Mouse (Mus musculus) lung, embryonic 14.5 days (tissue): ENCODE measurements around the gene Wap. TPM values are rescaled to one million over a fixed set of nuclear protein-coding genes. Genes with fewer than 3 reads are reported as not detected.

ENCODE experiments used
- ATAC-seq: fragments of 200-750 bp; cut with Nextera tagmentation; 2 replicates; pipeline ENCODE4 v1.8.0; 2017; ENCODE audit warnings: mild to moderate bottlenecking, moderate TSS enrichment, moderate library complexity; ENCODE audit not compliant: insufficient read depth
- DNase-seq: peaks from one replicate; pipeline ENCODE4 v3.0.0-alpha.2; 2015
- H3K27ac ChIP-seq: fragments of 300-500 bp; sonication (generic); 2 replicates; pipeline ENCODE4 v1.5.1; 2014; ENCODE audit warnings: low read depth, mild to moderate bottlenecking, moderate library complexity
- H3K27me3 ChIP-seq: fragments of 300-500 bp; sonication (generic); 2 replicates; pipeline ENCODE4 v1.6.1; 2014; ENCODE audit warnings: low read length, control low read depth; ENCODE audit not compliant: insufficient read depth
- H3K36me3 ChIP-seq: fragments of 300-500 bp; sonication (generic); 2 replicates; pipeline ENCODE4 v1.6.1; 2014; ENCODE audit warnings: control low read depth; ENCODE audit not compliant: insufficient read depth
- H3K4me1 ChIP-seq: fragments of 300-500 bp; sonication (generic); 2 replicates; pipeline ENCODE4 v1.6.1; 2014; ENCODE audit warnings: antibody characterized with exemption, control low read depth; ENCODE audit not compliant: insufficient read depth
- H3K4me2 ChIP-seq: fragments of 300-500 bp; sonication (generic); 2 replicates; pipeline ENCODE4 v1.6.1; 2014; ENCODE audit warnings: mild to moderate bottlenecking
- H3K4me3 ChIP-seq: fragments of 300-500 bp; sonication (generic); 2 replicates; pipeline ENCODE4 v1.5.1; 2014; ENCODE audit warnings: low read depth, low read length
- H3K9ac ChIP-seq: fragments of 300-500 bp; sonication (generic); 2 replicates; pipeline ENCODE4 v1.6.1; 2014
- H3K9me3 ChIP-seq: fragments of 300-500 bp; sonication (generic); 2 replicates; pipeline ENCODE4 v1.6.1; 2016; ENCODE audit warnings: low read depth, low read length, control low read depth
- CTCF ChIP-seq: IDR thresholded peaks from 2 replicates; pipeline ENCODE4 v1.5.1; 2016; ENCODE audit warnings: antibody characterized with exemption, low read depth
- WGBS: fragments of 180-500 bp; shearing (Covaris S2); extraction: QIAGEN DNeasy Blood & Tissue Kit; methylation state at CpG from one replicate; pipeline ENCODE4 v1.1.7; 2014; 5-methylcytosine and 5-hydroxymethylcytosine counted together
- polyA plus RNA-seq: library from polyadenylated mRNA; unstranded; fragments of >200 nt; fragmentation: Nextera tagmentation; extraction: Ambion mirVana; gene quantifications from 2 replicates; pipeline ENCODE4 v1.2.1, GENCODE M21; 2014

The Wap gene
- not detected in 2 replicates for polyA plus RNA-seq

DNA sequence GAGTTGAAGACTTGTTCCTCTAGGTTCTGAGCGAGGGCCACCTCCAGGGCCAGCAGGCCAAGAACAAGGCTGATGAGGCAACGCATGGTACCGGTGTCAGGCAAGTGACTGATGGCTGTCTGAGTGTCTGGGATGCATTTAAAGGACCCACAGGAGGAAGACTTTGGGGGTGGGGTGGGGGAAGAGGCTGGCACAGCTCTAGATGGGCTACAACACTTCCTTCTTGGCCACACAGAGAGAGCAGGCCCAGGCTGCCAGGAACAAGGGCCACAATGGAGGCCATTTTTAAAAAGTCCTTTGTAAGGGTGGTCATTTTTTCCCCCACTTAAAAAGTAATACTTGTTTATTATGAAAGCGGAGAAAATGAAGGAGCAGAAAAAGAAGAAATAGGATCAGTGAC, at the start of gene Wap:
Wap (minus strand) TSS at position 101 of the 400 bp plus-strand sequence.
- H3K9me3 ChIP-seq = no peaks in the 10 kb centered on the region
- no peaks in the 10 kb centered on the region for H3K36me3 ChIP-seq
- no peak within 1 kb of the TSS for H3K9ac ChIP-seq
- ATAC-seq (no peak), DNase-seq (no peak)
- H3K27me3 ChIP-seq = no peaks in the 10 kb centered on the region
- no peak within 1 kb of the TSS for H3K4me2 ChIP-seq
- TF ChIP-seq CTCF = no peak
- no peak within 1 kb of the TSS for H3K4me3 ChIP-seq
- 89% methylated on average over 4 of the region's 4 CpGs for WGBS
- no peaks in the 10 kb centered on the region for H3K4me1 ChIP-seq
- H3K27ac ChIP-seq = no peak within 1 kb of the TSS

DNA sequence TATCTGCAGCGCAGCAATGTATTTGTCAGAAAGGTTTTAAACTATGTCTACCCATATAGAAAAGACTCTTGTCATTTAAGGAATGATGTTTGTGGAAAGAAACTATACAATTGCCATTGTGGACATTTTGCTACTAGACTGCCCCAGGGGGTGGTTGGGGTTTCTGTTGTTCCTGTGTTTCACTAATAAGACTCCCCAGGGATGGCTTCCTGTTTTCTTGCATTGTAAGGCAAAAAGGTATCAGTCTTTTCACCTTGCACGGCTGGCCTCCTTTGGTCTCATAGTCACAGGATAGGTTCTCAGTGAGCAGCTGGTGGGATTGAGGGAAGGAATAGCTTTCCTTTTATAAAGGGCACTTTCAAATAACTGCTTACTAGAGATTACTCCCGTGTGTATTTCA, 46.3 kb upstream of the Wap start:
- no peaks in the 10 kb centered on the region for H3K27me3 ChIP-seq
- no peak overlapping the region for H3K4me2 ChIP-seq
- ATAC-seq (no peak), DNase-seq (no peak)
- H3K4me3 ChIP-seq = no peak overlapping the region
- WGBS = 64% methylated on average over 3 of the region's 3 CpGs
- H3K9me3 ChIP-seq = no peaks in the 10 kb centered on the region
- H3K9ac ChIP-seq = no peak overlapping the region
- no peaks in the 10 kb centered on the region for H3K4me1 ChIP-seq
- TF ChIP-seq CTCF = no peak
- H3K27ac ChIP-seq = no peak overlapping the region
- no peaks in the 10 kb centered on the region for H3K36me3 ChIP-seq

DNA sequence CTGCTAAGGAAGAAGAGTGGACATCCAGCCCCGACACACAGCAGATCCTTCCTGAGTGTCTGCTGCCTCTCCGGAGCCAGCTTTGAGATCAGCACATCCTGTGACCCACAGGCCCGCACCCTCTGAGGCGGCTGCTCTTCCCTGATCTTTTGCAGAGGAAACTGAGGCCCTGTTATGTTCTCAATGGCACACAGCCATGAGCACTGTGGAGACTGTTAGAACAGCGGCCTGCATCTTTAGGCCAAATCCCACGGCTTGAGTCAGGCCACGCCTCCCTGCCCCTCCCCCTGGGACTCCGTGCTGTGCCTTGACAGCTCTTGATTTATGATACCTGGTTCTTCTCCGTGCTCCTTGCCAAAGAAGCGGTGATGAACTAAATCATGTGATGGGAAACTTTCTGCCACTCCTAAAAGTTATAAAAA, 42.0 kb upstream of the Wap start:
- Histone ChIP-seq H3K9me3 (no peaks in the 10 kb centered on the region), H3K4me3 (no peak overlapping the region), H3K4me2 (peak overlapping the region; percentile 35; the same call in 1 of the 2 replicates), H3K9ac (no peak overlapping the region), H3K27me3 (no peaks in the 10 kb centered on the region), H3K4me1 (no peaks in the 10 kb centered on the region), H3K36me3 (no peaks in the 10 kb centered on the region), H3K27ac (no peak overlapping the region)
- no peak for TF ChIP-seq CTCF
- ATAC-seq (peak; percentile 68), DNase-seq (peak; percentile 70)
- WGBS = 14% methylated on average over 10 of the region's 10 CpGs

DNA sequence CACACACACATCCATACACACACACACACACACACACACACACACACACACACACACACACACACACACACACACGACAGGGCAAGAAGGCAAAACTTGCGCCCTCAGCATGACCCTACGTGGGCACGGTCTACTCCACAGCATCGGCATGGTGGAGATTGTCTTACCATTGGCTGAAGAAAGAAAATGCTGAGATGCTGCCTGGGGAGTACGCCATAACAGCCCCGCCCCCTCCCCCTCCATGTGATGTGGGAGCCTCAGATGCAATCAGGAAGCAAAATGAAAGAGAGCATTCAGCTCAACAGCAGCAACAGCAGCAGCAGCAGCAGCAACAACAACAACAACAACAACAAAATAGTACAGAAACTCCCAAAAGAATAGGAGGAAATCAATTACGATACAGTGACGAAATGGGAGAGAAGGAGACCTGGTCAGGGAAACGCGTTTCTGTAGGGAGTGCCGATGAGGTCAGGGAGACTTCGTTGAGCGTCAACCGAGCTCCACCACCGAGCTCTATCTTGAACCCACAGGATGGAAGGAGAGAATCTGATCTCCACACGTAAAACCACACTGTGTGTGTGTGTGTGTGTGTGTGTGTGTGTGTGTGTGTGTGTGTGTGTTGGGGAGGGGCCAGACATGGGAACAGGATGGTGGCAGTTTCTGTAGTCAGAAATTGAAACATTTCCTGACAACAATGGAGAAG, 41.4 kb upstream of the Wap start:
- H3K36me3 ChIP-seq = no peaks in the 10 kb centered on the region
- TF ChIP-seq CTCF = no peak
- H3K4me3 ChIP-seq = no peak overlapping the region
- H3K9me3 ChIP-seq = no peaks in the 10 kb centered on the region
- peak overlapping the region; percentile 35; the same call in 1 of the 2 replicates for H3K4me2 ChIP-seq
- ATAC-seq (no peak), DNase-seq (no peak)
- WGBS = 59% methylated on average over 17 of the region's 17 CpGs
- H3K4me1 ChIP-seq = no peaks in the 10 kb centered on the region
- H3K9ac ChIP-seq = no peak overlapping the region
- H3K27me3 ChIP-seq = no peaks in the 10 kb centered on the region
- no peak overlapping the region for H3K27ac ChIP-seq

DNA sequence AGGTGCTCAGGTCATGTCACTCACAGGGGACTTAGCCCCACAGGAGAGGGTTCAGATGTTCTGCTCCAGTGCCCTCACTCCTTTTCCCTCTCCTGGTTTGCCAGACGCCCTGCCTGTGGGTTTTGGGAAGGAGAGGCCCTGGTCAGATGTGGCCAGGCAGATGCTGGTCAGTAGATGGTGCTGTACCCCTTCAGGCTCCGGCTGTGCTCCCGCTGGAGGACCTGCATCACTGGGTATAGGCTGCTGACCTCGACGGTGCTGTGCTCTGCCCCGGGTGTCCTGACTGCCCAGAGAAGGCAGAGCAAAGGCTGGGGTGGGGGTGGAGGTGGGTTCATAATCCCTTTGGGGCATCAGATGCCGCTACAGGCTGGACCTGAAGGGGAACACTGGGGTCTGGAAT, 39.1 kb upstream of the Wap start:
- H3K4me1 ChIP-seq = no peaks in the 10 kb centered on the region
- no peaks in the 10 kb centered on the region for H3K27me3 ChIP-seq
- no peaks in the 10 kb centered on the region for H3K9me3 ChIP-seq
- no peak overlapping the region for H3K27ac ChIP-seq
- ATAC-seq (peak; percentile 67), DNase-seq (peak; percentile 32)
- TF ChIP-seq CTCF = peak; percentile 48
- H3K4me2 ChIP-seq = no peak overlapping the region
- no peak overlapping the region for H3K4me3 ChIP-seq
- no peak overlapping the region for H3K9ac ChIP-seq
- no peaks in the 10 kb centered on the region for H3K36me3 ChIP-seq
- WGBS = 17% methylated on average over 7 of the region's 7 CpGs

DNA sequence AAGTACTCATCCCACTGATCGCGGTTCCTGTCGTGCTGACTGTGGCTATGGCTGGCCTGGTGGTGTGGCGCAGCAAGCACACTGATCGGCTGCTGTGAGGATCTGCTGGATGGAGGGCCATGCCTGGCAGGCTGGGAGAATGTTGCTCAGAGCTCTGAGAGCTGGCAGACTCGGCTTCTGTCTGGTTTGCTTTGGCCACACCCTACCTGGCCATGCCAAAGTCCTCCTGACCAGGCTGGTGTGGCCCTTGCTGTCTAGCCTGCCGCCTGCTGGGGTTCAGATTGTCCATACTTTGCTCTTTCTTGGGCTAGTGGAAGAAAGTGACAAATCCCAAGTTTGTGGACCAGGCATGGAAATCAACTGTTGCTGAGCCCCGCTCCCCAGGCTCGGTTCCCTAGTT, 38.2 kb upstream of the Wap start:
- H3K9ac ChIP-seq = no peak overlapping the region
- no peaks in the 10 kb centered on the region for H3K27me3 ChIP-seq
- H3K4me2 ChIP-seq = no peak overlapping the region
- H3K4me1 ChIP-seq = no peaks in the 10 kb centered on the region
- WGBS = 78% methylated on average over 9 of the region's 9 CpGs
- no peak for TF ChIP-seq CTCF
- no peak overlapping the region for H3K27ac ChIP-seq
- DNase-seq = no peak
- no peaks in the 10 kb centered on the region for H3K36me3 ChIP-seq
- ATAC-seq = no peak
- no peaks in the 10 kb centered on the region for H3K9me3 ChIP-seq
- H3K4me3 ChIP-seq = no peak overlapping the region

DNA sequence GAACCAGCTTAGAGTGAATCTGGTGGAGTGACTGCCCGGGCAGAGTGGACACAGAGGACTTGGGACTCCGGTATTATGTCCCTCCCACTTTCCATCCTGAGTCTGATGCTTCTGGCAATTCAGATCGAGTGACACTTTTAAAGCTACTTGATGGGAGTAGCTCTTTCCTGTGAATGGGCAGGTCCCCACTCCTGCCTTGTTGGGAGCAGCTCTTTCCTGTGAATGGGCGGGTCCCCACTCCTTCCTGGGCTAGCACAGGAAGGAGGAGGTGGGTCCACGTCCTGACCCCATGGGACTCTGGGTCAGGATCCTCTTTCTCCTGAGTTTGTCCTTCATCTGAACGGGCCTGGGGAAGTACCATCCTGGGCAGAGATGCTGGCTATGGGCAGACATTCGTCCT, 37.0 kb upstream of the Wap start:
- Histone ChIP-seq H3K4me2 (no peak overlapping the region), H3K27me3 (no peaks in the 10 kb centered on the region), H3K4me1 (no peaks in the 10 kb centered on the region), H3K9ac (no peak overlapping the region), H3K9me3 (no peaks in the 10 kb centered on the region), H3K4me3 (no peak overlapping the region), H3K27ac (no peak overlapping the region), H3K36me3 (no peaks in the 10 kb centered on the region)
- TF ChIP-seq CTCF = no peak
- ATAC-seq (no peak), DNase-seq (no peak)
- 55% methylated on average over 7 of the region's 7 CpGs for WGBS

DNA sequence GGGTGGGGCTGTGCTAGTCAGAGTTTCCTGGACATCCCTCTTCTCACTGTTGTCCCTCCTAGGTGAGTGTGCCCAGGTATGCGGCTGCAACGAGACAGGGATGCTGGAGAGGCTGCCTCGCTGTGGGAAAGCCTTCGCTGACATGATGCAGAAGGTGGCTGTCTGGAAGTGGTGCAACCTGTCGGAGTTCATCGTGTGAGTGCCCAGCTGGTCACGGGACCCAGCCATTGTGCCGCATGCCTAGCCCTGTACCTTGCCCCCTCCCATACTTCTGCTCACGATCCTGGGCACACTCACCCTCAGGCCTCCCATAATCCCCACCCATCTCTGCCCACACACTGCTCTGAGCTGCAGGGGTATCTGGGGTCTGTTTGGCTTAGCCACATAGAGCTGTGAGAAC, 36.3 kb upstream of the Wap start:
- no peak for ATAC-seq

More for the DNA sequence above, 36.3 kb upstream of the Wap start:
- H3K27me3 ChIP-seq = no peaks in the 10 kb centered on the region
- H3K4me3 ChIP-seq = no peak overlapping the region
- no peak overlapping the region for H3K4me2 ChIP-seq
- TF ChIP-seq CTCF = no peak
- H3K9me3 ChIP-seq = no peaks in the 10 kb centered on the region
- H3K36me3 ChIP-seq = no peaks in the 10 kb centered on the region
- H3K9ac ChIP-seq = no peak overlapping the region
- 81% methylated on average over 9 of the region's 9 CpGs for WGBS
- no peak overlapping the region for H3K27ac ChIP-seq
- no peaks in the 10 kb centered on the region for H3K4me1 ChIP-seq
- DNase-seq = no peak
